Mouse (Mus musculus) naive thymus-derived CD4-positive, alpha-beta T cell, adult 2 months (primary cell): ENCODE results near the gene Ifnar1.
A peak's percentile ranks its signal among the peaks of the same experiment; 100 is the strongest.
"Not testable (repeated sequence)": the region's sequence is repeated elsewhere in the genome, so short reads cannot be mapped to it uniquely, and the experiment has no call there.

Source experiments
- DNase-seq: peaks from one replicate; pipeline ENCODE4 v3.0.0-alpha.2; 2011; ENCODE audit warnings: low read depth

Gene Ifnar1

GRCm38 (mm10) chr16:91484808-91485700 is at the start of gene Ifnar1:
Gene Ifnar1 (plus strand): TSS chr16:91485238.
- DNase-seq, result peak; percentile 98

DNA sequence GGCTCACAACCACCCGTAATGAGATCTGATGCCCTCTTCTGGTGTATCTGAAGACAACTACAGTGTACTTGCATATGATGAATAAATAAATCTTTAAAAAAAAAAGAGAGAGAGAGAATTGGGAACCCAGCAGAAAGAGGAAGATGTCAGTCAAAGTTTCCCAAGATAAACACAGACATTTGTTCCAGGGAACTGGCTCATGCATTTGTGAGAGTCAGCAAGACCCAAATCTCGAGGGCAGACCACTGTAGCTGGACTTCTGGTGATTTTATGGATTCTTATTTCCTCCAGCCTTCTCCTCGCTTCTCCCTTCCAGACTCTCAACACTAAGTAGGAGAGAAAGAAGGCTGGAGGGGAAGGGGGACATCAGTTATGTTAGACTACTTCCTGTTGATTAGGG is 47.0 kb upstream of the Ifnar1 start:
- no peak for DNase-seq

GRCm38 (mm10) chr16:91438599-91438998 is 46.4 kb upstream of the Ifnar1 start:
- not testable (repeated sequence) for DNase-seq

DNA sequence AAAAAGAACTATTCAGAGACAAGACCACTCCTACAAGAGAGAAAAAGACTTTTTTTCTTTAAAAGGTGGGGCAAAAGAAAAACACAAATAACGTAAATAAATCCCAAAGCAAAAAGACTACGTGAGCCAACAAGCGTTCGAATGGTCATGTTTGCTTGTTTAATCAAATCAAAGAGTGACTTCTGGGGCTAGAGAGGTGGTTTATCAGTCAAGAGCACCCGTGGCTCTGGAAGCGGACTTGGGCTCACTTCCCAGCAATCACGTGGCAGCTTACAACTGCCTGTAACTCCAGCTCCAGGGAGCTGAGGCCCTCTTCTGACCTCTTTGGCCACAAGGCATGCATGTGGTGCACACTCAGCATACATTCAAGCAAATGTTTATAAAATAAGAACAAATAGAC is 43.7 kb upstream of the Ifnar1 start:
- no peak for DNase-seq

GRCm38 (mm10) chr16:91441811-91442240 is 43.2 kb upstream of the Ifnar1 start:
- peak; percentile 58 for DNase-seq

DNA sequence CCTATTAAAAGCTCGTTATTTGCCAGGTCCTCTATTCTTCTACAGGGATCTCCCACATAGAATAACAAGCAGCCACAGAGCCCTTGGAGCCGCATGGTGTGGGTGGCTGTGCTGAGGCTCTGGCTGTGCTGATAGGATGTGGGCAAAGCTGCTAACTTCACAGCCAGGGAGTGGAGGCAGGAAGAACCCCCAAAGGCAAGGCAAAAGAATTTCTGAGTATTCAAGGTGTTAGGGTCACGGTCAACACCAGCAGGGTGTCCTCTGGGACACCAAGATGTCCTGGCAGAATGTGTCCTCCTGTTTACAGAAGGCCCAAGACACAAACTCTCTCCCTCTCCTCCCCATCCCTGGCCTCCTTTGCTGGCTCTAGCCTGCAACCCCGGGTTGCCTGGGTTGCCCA is 42.6 kb upstream of the Ifnar1 start:
- peak; percentile 76 for DNase-seq

DNA sequence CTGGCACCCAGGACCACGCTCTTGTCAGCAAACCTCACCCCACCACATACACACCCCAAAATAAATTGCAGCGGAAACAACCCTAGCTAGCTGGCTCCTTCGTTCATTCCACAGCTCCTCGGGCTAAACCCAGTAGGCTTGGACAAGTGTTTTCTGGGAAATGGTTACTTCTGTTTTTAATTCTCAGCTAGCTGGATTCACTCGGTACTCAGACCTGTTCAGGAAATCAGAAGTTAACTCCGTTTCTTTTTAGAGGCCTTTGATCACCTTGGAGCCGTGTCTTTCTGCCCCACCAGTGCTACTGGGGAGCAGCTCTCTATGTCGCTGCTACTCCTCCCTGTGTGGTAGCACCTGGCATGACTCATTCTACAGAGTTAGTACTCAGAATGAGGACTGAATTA is 41.8 kb upstream of the Ifnar1 start:
- DNase-seq, result peak; percentile 74

DNA sequence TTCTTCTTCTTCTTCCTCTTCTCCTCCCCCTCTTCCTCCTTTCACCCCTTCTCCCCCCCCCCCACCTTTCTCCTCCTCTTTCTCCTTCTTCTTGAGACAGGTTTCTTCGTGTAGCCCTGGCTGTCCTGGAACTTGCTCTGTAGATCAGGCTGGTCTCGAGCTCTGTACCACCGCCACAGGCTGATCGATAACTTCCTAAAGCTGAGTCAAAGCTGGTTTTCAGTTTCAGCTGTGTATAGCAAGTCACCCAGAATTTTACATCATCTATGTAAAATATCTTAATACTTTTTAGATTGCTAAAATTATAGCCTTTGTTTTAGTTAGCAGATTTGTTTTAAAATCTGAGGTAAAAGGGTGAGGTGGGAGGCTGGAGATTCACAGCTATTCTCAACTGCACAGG is 40.2 kb upstream of the Ifnar1 start:
- no peak for DNase-seq

DNA sequence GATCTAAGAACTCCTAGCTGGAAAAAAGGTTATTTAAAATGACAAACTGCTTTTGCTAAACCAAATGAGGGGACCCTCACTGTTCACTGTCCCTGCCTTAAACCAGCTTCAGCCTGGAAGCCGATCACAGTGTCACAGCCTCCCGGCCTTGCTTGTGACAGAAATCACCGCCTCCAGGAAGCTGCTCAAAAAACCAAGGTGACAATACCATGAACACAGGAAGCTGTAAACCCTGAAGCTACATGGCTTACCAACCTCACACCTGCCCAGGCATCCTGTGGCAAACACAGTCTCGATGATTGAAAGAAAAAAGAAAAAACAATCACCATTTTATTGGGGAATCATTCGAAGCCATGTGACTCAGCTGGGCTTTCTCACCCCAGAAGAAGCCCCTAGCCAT is 39.5 kb upstream of the Ifnar1 start:
- DNase-seq, result peak; percentile 85

DNA sequence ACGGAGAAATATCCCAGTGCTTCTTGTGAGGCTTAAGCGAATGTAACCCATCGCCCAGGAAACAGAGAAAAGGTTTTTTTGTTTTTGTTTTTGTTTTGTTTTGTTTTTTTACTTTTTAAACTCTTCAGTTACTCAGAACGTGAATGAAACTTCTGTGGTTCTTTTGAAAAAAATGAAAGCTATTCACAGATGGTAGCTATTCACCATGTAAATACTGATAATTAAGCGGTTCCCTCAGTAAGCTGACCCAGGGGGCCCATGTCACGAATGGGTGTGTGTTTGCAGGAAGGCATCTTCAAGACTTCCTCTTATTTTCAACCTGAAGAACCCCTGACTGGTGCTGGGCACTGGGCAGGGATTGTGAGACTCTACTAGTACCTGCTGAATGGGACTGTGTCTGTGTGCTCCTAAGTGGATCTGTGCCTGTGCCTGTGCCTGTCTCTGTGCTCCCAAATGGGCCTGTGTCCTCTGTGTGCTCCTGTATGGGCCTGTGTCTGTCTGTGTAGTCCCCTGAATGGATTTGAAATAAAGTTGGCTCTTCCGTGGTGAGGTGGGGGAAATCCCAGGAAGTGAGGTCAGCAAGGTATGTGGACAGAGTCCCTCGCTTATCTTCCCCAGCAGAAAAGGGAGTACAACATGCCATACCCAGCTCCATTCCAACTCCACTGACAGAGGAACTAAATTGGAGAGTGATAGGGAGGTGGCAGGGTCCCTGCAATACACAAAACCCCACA is 38.1 kb upstream of the Ifnar1 start:
- DNase-seq, result peak; percentile 47

DNA sequence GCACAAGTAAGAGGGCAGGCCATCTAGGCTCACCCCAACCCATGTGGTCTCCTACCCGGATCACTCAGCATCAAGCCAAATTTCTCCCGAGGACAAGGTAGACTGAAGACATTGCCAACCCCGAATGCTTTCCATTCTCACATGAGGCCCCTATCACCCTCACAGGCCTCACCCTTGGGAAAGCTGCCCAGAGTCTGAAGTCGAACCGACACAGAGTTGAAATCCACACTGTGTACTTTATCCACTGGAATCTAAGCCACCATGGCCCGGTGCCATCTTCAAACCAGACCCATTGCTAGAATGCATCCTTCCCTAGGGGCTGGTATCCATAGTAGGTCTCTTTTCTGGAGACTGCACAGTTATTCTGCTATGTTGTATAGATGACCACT is 37.5 kb upstream of the Ifnar1 start:
- DNase-seq, result no peak

- peak; percentile 51 for DNase-seq
Measured at GRCm38 (mm10) chr16:91448088-91448487, 37.0 kb upstream of the Ifnar1 start.

GRCm38 (mm10) chr16:91448895-91449294 is 36.1 kb upstream of the Ifnar1 start:
- no peak for DNase-seq

- DNase-seq, result no peak
Measured at GRCm38 (mm10) chr16:91450137-91451064, 34.6 kb upstream of the Ifnar1 start.

- DNase-seq, result peak; percentile 53
Measured at GRCm38 (mm10) chr16:91451949-91452348, 33.1 kb upstream of the Ifnar1 start.

GRCm38 (mm10) chr16:91452363-91452896 is 32.6 kb upstream of the Ifnar1 start:
- DNase-seq, result no peak

GRCm38 (mm10) chr16:91455868-91456267 is 29.2 kb upstream of the Ifnar1 start:
- no peak for DNase-seq

- peak; percentile 85 for DNase-seq
Measured at GRCm38 (mm10) chr16:91458301-91458746, 26.7 kb upstream of the Ifnar1 start.

DNA sequence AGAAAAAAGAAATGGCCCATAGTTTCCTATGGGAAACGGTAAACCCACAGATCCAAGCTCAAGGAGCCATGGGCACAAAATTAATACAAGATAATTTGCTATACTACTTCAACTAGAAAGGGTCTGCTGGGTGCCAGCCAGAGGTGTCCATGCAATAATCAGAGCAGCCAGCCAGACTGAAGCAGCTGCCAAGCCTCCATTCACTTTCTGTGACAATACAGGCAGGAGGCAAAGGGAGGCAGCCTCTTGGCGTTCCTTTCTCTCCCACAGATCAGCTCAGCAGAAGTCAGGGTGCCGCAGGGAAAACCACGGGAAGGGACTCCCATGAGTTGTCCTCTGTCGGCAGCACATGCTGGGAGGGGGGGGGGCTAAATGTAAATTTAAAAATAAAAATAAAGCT is 26.1 kb upstream of the Ifnar1 start:
- no peak for DNase-seq

- no peak for DNase-seq
Measured at GRCm38 (mm10) chr16:91459396-91459795, 25.6 kb upstream of the Ifnar1 start.

- DNase-seq, result peak; percentile 70
Measured at GRCm38 (mm10) chr16:91459841-91460370, 25.1 kb upstream of the Ifnar1 start.
